Mouse (Mus musculus) bone marrow, adult 2 months (tissue): ENCODE data around the gene Tipin.

Experiments
- CTCF ChIP-seq: fragments of 200-500 bp; IDR thresholded peaks from 2 replicates; pipeline ENCODE4 v1.5.1; 2011; ENCODE audit warnings: low read length, control low read depth; ENCODE audit not compliant: control insufficient read depth, insufficient read depth
- POLR2A ChIP-seq: fragments of 200-500 bp; IDR thresholded peaks from 2 replicates; pipeline ENCODE4 v1.6.1; 2011; ENCODE audit warnings: low read depth, mild to moderate bottlenecking, control low read depth, low read length, borderline replicate concordance; ENCODE audit not compliant: control insufficient read depth

DNA sequence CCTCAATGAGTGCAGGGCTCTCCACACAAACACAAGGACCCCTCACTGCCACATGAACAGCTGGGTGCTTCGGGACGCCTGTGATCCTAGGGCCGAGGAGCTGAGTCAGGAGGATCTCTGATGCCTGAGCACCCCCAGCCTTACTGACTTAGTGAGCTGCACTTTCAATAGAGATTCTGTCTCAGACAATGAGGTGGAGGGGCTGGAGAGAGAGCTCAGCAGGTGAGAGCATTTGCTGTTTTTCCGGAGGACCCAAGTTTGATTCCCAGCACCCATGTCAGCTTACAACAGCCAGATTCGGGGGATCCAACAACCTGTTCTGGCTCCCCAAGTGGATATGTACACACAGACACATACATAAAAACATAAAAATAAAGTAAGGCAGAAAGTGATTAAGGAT lies 35.6 kb downstream of the Tipin start:
- TF ChIP-seq POLR2A (no peak), CTCF (no peak)
